Mouse (Mus musculus) gastrocnemius, adult 8-10 months (tissue): ENCODE measurements around the gene Gm28308. TPM values are rescaled to one million over a fixed set of nuclear protein-coding genes. Genes with fewer than 3 reads are reported as not detected.

Source experiments
- DNase-seq, 2 experiments: peaks; one replicate each; pipeline ENCODE4 v3.0.0; 2022; ENCODE audit warnings: low spot score in 2 of 2
- total RNA-seq, 4 experiments: library from RNA; stranded (reverse); gene quantifications; 2 replicates each; pipeline ENCODE4 v1.2.4; 2022

Gm28308 gene
- total RNA-seq, 4 experiments from 2014 or later = 0.36 to 0.80 (median 0.51) TPM

DNA sequence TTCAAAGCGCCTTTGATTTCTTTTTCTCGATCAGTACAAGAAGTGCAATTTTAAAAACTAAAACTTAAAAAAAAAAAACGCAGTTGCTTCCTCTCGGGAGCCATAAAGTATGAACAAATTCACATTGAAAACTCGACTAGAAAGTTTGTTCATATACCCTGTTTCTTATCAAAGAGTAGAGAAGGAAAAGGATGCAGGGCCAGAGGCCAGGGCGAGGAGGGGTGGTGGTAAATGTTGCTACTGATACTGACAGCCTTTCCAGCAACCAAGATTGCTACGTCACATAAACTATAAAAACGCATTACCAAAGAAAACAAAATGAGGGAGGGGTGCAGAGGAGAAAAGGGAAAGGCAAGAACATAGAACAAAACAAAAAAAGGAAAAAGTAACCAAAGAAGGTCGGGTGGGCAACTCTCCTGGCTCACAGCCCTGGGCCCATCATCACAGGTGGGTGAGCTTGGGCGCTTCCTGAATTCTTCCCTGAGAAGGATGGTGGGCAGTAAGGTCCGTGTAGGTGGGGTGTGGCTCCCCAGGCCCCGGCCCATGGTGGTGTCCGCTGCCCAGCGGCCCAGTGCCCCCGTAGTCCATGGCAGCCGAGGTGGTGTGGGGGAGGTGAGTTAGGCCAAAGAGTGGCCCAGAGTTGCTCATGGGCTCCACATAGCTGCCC, 43.5 kb downstream of the Gm28308 start:
- no peak for DNase-seq

DNA sequence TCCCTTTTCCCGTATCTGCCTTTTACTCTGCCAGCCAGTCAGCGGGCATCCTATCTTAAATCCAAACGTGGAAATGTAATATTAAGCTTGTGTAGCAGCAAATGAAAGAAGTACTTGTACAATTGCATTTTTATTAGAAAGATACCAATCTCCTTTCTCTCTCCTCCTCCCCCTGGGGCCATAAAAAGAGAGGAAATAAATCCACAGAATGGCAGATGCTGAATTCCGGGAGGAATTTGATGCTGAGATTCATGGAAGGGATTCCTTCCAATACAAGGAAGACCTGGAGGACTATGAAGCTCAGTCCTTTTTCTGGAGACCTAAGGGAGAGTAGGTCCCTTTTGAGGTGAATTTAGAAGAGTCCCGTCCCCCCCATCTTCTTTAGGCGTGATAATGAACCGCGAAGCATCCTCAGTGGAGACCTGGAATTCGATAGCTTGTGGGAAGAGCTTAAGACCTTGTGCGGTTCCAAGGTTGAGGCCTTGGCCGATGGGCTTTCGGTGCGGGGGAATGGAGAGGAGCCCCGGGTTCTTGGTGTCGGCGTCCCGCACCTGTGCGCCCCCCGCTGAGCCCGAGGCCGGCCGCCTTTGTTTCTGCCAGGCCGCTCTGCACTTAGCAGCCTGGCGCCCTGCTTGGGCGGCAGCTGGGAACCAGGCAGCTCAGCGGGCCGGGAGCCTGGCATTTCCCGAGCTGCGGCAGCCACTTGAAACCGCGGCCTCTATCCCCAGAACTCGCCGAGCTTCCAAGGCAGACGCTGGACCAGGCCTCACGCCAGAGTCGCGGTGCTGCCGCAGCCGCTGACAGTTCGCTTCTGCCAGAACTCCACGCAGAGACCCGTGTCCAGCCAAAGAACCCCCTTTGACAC, 44.7 kb downstream of the Gm28308 start:
- no peak for DNase-seq

DNA sequence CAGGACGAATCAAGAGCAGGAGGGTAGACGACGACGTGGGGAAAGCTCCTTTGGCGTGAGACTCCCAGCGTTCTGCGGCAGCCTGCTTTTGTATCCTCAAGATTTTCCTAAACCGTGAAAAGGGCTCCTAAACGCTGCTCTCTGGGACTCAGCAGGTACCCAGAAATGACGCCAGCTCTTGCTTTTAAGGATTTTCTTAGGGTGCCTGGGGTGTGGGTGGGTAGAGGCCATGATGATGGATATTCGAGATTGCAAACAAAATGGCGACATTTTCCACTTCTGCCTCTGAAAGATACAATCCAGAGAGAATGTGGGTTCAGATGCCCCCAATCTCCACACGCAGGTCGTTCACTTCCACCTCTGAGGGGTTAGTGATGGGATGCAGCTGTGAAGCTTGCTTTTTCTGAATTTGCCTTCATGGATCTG, 45.4 kb downstream of the Gm28308 start:
- no peak for DNase-seq

DNA sequence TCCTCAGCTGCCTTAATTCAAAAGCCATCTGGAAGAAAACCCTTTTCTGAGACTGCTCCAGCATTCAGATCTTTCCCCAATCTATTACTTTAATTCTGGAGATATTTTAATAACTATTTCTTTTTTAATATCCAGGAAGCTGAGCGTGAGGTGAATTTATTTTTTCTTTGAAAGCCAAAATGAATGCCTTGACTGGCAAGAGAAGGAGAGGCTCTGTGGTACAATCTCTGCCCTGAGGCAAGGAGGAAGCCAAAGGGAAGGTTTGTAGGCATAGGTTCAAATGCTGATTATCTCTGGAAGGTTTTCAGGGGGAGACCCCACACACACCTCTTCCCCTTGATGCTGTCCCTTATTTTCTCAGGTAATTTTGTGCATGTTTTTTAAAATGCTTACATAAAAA, 46.0 kb downstream of the Gm28308 start:
- DNase-seq = no peak

DNA sequence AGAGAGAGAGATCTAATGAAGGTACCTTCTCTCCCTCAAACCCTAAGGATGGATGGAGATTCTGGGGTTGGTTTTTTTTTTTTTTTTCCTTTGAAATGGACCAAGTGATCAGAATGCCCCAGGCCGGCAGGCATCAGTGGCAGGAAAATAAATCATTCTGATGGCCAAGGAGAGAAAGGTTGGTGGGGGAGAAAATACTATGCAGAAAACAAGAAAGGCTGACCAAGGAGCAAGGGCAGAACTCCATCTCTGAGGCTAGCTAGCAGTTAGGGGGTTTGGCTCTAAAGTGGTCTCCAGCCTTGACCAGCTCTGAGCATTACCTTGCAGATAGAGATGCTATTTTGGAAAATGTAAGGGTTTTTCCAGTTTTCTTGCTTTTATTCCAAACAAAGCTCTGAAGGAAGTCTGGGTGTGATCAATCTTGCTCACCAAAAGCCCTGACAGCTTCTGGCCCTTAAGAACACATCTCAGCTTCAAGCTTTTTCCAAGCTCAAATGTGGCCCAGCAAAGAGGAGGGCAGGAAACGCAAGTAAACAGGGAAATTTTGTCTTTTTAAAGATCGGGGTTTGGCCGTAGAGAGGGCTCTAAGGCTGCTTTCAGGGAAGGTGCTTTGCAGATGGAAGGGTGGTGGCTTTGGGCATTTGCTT, 46.6 kb downstream of the Gm28308 start:
- DNase-seq = no peak

DNA sequence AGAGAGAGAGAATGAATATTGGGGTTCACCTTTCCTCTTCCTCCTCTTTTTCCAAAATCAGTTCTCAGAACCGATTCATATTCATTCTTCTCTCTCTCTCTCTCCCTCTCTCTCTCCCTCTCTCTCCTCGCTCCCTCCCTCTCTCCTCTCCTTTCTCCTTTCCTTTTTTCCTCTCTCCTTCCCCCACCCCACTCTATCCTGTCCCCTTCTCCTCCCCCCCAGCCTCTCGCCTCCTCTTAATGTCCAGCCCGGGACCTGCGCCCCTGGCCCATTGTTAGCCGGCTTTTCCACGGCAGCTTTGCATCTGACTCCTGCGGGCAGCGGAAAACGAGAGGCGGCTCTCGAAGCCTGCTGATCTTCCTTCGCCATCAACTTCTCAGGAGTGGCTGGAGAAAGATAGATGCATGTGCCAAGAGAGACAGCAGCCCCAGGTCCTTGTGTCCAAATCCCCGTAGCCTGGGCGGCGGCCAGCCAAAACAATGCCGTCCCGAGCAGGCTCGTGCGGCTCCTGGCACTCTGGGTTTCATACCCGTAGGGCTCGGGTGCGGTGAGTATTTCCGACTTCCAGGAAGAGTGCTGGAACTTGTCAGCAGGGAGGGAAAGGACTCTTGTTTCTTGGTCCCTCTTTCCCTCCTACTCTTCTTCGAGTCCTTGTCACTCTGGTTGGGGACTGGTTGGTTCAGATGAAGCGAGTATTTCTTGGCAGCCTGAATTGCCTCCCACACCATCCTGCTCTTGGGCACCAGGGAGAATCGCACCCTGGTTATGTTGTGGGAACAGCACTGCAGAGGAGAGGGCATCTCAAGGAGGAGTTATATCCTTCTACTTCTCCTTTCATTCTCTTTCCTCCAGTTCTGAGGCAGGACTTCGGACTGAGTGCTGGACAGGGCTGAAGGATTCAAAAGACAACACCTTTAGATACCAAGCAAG, 47.4 kb downstream of the Gm28308 start:
- no peak for DNase-seq

DNA sequence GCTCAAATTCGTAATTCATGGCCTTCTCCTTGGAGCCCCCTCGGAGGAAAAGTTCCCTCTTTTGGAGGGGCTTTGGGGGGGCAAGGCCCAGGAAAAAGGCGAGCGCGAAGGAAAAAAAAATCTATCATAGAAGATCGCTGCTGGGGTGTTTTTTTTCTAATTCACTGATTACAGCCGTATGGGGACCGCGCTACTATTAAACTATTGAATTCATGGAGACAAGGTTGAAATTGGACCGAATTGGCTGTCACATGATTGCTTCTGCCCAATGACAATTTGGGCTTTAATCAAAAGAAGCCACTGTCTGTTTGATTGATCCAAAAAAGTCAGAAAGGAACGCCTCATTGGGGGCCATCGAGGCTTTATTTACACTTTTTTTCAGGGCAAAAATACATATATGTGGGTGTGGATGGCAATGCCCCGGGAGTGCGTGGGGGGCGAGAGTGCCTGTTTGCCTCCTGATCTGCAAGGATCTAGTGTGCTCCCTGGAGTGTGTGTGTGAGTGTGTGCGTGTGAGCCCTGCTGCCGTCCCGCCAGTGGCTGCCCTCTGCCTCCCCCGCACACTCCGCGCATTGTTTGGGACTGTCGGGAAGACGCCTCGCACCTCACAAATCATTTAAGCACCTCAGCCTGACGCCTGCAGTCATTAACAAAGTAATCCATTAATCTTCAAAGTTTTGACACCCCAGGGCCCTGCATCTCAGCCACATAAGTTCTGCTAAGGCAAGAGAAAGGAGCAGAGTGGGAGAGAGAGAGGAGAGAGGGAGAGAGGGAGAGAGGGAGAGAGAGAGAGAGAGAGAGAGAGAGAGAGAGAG, 48.3 kb downstream of the Gm28308 start, which contains the start of gene Hoxa2:
Hoxa2 (minus strand) TSS at position 206 of the 815 bp plus-strand sequence.
- DNase-seq = no peak

DNA sequence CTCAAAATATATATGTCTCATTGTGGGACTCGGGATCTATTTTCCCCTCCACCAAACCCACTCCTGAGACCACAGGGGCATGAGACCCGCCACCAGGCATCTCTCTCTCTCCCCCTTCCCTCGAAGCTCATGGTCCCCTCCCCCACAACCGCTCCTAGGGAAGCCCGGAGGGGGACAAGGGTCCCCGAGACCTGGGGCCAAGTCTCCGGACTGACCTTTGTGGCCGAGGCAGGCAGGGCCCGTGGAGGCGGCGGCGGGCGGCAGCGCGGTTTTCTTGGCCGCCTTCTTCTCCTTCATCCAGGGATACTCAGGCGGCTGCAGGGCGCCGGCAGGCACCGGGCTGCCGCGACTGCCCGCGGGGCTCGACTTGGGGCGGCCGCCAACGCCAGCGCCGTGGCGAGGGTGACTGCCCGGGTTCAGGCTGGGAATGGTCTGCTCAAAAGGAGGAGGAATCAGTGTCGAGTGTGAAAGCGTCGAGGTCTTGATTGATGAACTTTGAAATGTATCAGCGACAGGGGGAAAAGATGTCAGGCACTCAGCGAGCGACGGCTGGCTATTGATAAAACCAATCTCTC, 49.0 kb downstream of the Gm28308 start:
- no peak for DNase-seq

DNA sequence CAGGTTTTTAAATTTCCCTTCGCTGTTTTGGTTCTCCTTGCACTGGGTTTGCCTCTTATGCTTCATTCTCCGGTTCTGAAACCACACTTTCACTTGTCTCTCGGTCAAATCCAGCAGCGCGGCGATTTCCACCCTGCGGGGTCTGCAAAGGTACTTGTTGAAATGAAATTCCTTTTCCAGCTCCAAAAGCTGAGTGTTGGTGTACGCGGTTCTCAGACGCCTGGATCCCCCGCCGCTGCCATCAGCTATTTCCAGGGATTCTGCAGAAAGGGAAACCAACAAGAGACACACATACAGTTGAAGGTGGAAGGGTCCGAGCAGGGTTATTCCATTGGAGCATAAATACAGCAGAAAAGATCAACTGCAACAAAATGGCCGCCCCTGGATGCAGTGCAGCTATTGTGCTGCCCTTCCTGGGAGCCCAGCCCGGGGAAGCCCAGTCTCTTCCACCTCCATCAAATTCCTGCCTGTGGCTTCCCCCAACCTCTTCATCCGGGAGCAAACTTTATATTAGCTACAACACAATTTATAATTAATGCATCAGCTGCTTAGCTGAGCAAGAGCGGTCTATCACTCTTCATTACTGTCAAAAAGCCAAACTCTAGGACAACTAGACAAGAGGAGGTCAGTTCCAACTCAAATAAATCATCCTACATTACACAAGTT, 49.6 kb downstream of the Gm28308 start:
- no peak for DNase-seq

DNA sequence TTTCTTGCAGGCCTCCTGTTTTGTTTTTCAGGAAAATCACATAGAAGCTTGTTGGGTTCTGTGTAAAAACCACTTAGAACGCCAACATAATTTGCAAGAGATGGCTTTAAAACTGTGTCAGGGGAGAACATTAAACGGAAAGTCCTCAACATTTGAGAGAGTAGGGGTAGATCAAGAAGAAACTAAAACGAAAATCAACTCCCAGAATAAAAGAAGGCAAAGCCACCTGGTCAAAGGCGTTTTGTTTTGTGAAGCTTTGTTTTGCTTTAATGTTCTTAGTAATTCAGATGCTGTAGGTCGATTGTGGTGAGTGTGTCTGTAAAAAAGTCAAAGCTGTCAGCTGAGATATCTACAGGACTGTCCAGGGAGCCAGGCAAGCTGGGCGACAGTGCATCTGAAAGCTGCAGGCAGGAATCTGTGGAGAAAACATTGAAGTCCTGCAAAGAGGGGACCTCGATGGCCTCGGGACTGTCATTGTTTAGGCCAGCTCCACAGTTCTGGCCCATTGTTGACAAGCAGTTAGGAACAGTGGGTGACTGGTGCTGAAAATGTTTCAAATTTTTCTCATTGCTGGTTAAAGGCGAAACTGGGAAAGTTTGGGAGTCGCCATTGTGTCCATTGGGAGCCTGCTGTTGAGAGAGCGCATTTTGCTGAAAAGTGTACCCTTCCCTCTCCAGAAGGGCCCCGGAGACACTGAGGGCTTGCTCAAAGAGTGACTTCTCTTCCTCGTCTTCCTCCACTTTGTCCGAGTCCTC, 50.4 kb downstream of the Gm28308 start:
- DNase-seq = no peak

DNA sequence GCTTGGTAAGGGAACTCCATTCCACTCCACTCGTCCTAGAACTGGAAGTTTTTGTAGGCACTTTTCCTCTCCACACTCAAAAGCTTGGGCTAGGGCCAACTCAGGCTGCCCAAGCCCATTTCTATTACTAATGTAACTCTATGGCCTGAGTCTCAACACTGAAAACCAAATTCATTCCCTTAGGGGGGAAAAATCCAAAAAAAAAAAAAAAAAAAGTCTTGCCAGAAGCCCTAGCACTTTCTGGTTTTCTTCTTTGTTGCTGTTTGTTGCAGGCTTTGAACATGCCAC, 51.1 kb downstream of the Gm28308 start:
- no peak for DNase-seq

DNA sequence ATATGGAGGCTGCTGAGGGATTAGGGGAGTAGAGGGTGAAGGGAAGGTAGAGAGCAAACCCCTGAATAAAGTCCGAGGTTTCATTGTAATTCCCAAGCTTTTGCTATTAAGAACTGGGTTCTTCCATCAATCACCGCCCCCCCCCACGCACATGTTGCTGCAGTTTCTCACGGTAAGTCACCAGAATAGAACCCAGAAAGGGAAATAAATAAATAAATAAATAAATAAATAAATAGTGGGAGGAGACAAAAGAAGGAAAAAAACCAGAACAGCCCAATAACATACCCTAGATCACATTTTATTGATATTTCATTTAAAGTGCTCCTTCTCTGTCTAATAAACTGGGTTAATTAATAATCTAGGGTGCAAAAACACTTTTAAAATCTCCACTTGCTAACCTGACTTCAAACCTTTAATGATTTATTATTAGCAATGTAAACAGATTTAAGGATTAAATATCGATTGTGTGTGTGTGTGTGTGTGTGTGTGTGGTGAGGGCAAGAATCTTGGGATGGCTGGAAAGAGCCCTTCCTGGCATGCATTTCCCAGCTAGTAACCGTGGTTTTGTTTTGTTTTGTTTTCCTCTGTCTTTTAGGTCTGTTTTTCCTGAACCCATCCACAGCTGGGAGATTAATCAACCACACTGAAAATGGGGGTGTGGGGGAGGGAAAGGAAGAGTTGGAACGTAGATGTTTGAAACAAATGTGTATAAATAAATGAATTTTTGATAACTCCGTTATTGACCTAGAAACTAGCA, 51.6 kb downstream of the Gm28308 start:
- no peak for DNase-seq

DNA sequence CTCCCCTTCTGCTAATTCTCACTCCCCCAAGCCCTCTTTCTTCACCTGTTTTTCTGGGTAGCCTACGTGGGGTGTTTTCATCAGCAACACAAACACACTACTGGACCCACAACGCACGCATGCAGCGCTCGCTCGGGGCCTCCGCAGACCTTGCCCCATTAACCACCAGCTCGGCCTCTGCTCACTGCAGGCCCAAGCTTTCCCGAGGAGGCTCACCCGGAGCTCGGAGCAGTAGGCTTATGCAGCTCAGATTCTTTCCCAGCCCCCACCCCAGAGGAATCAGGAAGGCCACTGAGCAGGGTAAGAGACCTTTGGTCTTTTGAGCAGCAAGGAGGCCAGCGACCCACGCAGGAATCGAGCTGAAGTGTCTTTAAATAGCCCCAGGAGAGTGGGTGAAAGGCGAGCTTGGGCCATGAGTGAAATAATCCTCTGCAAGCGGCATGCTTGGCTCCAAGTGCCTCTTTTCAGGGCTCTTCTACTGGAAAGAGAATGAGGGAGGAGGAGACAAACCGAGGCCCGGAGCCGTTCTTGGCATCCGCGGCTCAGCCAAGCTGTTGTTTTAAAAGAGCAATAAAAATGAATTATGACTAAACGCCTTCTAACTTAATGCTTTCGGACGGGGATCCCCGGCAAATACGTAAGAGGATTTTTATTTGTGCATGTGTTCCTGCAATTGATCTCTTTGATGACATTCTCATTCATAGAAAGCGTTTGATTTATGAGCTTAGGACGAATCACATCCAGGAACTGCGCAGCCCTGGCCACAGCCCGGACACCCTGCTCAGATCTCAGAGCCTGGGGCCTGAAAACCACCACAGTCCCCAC, 52.4 kb downstream of the Gm28308 start:
- DNase-seq = no peak

DNA sequence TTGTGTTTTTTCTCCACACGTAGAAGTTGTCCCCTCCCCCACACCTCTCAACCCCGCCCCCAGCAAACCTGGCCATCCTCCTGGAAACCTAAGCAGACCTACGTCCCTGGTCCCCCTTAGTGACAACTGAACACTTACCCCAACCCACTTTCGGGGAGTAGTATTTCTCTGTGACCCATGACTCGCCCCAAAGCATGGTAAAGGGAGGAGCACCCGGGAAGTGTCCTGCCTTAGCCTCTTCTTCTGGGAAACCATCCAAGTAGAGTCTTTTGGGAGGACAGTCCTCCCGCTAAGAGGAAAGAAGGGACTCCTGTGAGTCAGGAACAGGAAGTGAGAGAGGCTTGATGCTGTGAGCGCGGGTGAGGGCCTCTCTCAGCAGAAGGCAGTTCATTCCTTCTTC, 53.2 kb downstream of the Gm28308 start:
- no peak for DNase-seq

DNA sequence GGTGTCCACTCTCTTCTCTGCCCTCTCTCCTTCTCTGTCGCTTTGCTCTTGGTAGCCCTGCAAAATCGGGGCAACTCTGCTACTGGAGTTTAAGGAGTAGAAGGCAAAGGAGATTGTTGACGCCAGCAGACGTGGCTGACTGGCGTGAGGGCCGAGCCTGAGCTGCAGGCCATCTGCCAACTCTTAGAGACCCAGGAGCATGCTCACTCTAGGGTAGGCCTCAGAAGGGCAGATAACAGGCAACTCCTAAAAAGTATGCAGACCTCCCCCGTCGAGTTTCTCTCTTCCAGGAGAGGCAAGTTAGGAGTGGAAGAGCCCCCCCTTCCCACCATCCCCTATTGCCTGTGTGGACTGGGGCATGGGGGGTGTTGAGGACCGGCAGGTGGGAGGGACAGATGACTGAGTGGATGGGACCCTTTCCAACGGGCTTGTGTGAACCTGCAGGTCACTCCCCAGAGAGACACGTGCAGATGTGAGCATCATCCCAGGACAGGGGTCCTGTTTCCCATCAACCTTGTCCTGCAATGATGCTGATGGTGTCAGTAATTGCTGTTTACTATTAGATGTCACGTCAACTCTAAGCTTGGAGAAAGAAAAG, 53.9 kb downstream of the Gm28308 start:
- DNase-seq = no peak

DNA sequence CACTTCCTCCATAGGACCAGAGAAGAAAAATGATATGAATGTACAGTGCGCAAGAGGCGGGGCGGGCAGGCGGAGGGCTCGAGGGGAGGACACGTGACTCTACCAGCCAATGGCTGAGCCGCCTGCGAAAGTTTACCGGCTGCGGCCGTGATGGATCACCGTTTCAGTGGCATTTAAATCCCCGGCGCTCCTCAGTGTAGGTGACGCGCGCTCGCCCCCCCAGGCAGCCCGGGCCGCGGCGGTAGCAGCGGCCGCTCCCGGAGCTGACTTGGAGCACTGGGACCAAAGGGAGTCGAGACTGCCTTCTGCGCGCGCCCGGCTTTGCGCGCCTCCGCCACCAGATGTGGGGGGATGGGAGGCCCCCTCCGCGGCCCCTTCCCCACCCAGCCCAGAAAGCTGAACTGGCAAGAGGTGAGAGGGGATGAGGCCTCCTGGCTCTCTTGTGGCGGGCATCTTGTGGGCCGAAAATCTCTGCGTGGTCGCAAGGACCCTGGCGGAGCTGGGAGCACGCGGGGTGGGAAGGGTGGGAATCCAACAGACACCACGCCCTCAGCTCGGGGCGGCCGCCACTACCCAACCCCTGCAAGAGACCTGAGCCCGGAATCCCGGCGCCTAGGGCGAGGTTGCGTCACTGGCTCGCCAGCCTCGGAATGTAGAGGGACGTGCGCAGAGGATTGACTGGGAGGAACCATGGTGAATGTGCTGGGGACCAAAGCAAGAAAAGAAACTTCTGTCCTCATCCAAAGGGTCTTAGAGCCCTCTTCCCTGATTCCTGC, 54.7 kb downstream of the Gm28308 start, which contains the start of gene Hoxa1:
Hoxa1 (minus strand) TSS at position 42 of the 776 bp plus-strand sequence.
- DNase-seq = peak in 1 of 2 experiments; percentile 53
